Mouse (Mus musculus) G1E (cell line): ENCODE results near the gene Tmem181a. TPM values are rescaled to one million over a fixed set of nuclear protein-coding genes. Genes with fewer than 3 reads are reported as not detected.
"Not testable (repeated sequence)": the region's sequence is repeated elsewhere in the genome, so short reads cannot be mapped to it uniquely, and the experiment has no call there.

Experiments used
- ATAC-seq: 2 replicates; pipeline ENCODE4 v1.8.0; 2016; ENCODE audit warnings: mild to moderate bottlenecking; ENCODE audit not compliant: insufficient number of reproducible peaks, poor library complexity, low FRiP score, severe bottlenecking; ENCODE audit errors: extremely low read depth
- DNase-seq: peaks from one replicate; pipeline ENCODE4 v3.0.0; 2012; ENCODE audit warnings: low spot score
- H3K27me3 ChIP-seq: 2 replicates; pipeline ENCODE4 v1.6.1; 2012; ENCODE audit warnings: mild to moderate bottlenecking, low read length, inconsistent platforms; ENCODE audit not compliant: insufficient read depth
- H3K36me3 ChIP-seq: replicated peaks from 2 replicates; pipeline ENCODE3; 2012; ENCODE audit warnings: mild to moderate bottlenecking, inconsistent platforms
- H3K4me1 ChIP-seq: 2 replicates; pipeline ENCODE4 v1.6.1; 2012; ENCODE audit warnings: low read depth, low read length, inconsistent platforms, mixed read lengths; ENCODE audit not compliant: insufficient read depth
- H3K4me3 ChIP-seq: 2 replicates; pipeline ENCODE4 v1.5.1; 2012; ENCODE audit warnings: low read depth, mild to moderate bottlenecking, inconsistent platforms, low read length, moderate library complexity, mixed read lengths
- H3K9me3 ChIP-seq: replicated peaks from 2 replicates; pipeline ENCODE4 v1.6.1; 2012; ENCODE audit warnings: inconsistent platforms
- CTCF ChIP-seq: IDR thresholded peaks from 2 replicates; pipeline ENCODE4 v1.5.1; 2012; ENCODE audit warnings: low read depth, low read length, inconsistent platforms, mixed read lengths
- GATA1 ChIP-seq: IDR thresholded peaks from 2 replicates; pipeline ENCODE4 v1.6.1; 2012; ENCODE audit warnings: borderline replicate concordance, low read length, inconsistent platforms, mixed read lengths
- GATA2 ChIP-seq: IDR thresholded peaks from 2 replicates; pipeline ENCODE4 v1.6.1; 2012; ENCODE audit warnings: low read depth, low read length, inconsistent platforms, borderline replicate concordance
- POLR2AphosphoS5 ChIP-seq: IDR thresholded peaks from 2 replicates; pipeline ENCODE4 v1.6.1; 2012; ENCODE audit warnings: low read depth, low read length, inconsistent platforms; ENCODE audit not compliant: insufficient replicate concordance
- TAL1 ChIP-seq: conservative IDR thresholded peaks from 2 replicates; pipeline ENCODE4 v1.6.1; 2012; ENCODE audit warnings: low read depth, low read length, inconsistent platforms, mixed read lengths
- polyA plus RNA-seq: library from polyadenylated mRNA; stranded (reverse); fragments of >175 nt; gene quantifications from 2 replicates; pipeline ENCODE4 v1.2.3, GENCODE M21; 2012
- total RNA-seq, 2 experiments: library from RNA; stranded (forward) in 1 of 2; stranded (reverse) in 1 of 2; fragments of 200-1000 nt in 1 of 2; fragments of >200 nt in 1 of 2; fragmentation: Nextera tagmentation in 1 of 2; gene quantifications; 2 replicates each; pipeline ENCODE4 v1.2.3; 2014 to 2017

Gene Tmem181a
- total RNA-seq (2014; fragmentation: Nextera tagmentation) (not detected in 2 replicates), total RNA-seq (2017) (0.06 and 0.16 TPM in 2 replicates), polyA plus RNA-seq (not detected in 2 replicates)

- H3K9me3 ChIP-seq, DNase-seq, H3K4me3 ChIP-seq, H3K36me3 ChIP-seq, H3K4me1 ChIP-seq, ATAC-seq, H3K27me3 ChIP-seq: not testable (repeated sequence)
These were observed at the start of gene Tmem181a for GRCm38 (mm10) chr17:6256400-6257069. Gene Tmem181a (plus strand): TSS chr17:6256860.

- DNase-seq (no peak), ATAC-seq (no peak)
- Histone ChIP-seq H3K4me3 (no peak overlapping the region), H3K36me3 (peaks cover 37% of the 10 kb centered on the region), H3K27me3 (no peaks in the 10 kb centered on the region; the same call in 1 of the 2 replicates), H3K9me3 (no peaks in the 10 kb centered on the region), H3K4me1 (no peaks in the 10 kb centered on the region)
- TF ChIP-seq CTCF = no peak
- no peak for TF ChIP-seq POLR2AphosphoS5
- no peak for TF ChIP-seq TAL1
- TF ChIP-seq GATA2 = no peak
- no peak for TF ChIP-seq GATA1
These were observed 44.9 kb upstream of the Tmem181a start for GRCm38 (mm10) chr17:6211721-6212120.

- ATAC-seq = no peak
- DNase-seq = no peak
- no peak overlapping the region for H3K4me3 ChIP-seq
- H3K36me3 ChIP-seq = peaks cover 30% of the 10 kb centered on the region
- TF ChIP-seq TAL1 = no peak
- no peak for TF ChIP-seq POLR2AphosphoS5
- no peak for TF ChIP-seq GATA2
- TF ChIP-seq GATA1 = no peak
- no peak for TF ChIP-seq CTCF
- H3K4me1 ChIP-seq = no peaks in the 10 kb centered on the region
- no peaks in the 10 kb centered on the region for H3K27me3 ChIP-seq
- H3K9me3 ChIP-seq = no peaks in the 10 kb centered on the region
These were observed 41.0 kb upstream of the Tmem181a start for GRCm38 (mm10) chr17:6215640-6216039.

- no peak for DNase-seq
- TF ChIP-seq CTCF (no peak), TAL1 (no peak), GATA1 (no peak), POLR2AphosphoS5 (no peak), GATA2 (no peak)
- Histone ChIP-seq H3K27me3 (no peaks in the 10 kb centered on the region), H3K36me3 (peaks cover 30% of the 10 kb centered on the region), H3K4me3 (no peak overlapping the region), H3K4me1 (no peaks in the 10 kb centered on the region), H3K9me3 (no peaks in the 10 kb centered on the region)
- ATAC-seq = no peak
These were observed 40.1 kb upstream of the Tmem181a start for GRCm38 (mm10) chr17:6216514-6216913.

GRCm38 (mm10) chr17:6232633-6233032 is 24.0 kb upstream of the Tmem181a start:
- not testable (repeated sequence) for H3K9me3 ChIP-seq, ATAC-seq, DNase-seq, H3K36me3 ChIP-seq, H3K4me1 ChIP-seq, H3K27me3 ChIP-seq, H3K4me3 ChIP-seq

GRCm38 (mm10) chr17:6251298-6251697 is 5.4 kb upstream of the Tmem181a start:
- not testable (repeated sequence) for H3K36me3 ChIP-seq, H3K27me3 ChIP-seq, ATAC-seq, H3K9me3 ChIP-seq, H3K4me3 ChIP-seq, DNase-seq, H3K4me1 ChIP-seq

GRCm38 (mm10) chr17:6257070-6257456 is 403 bp downstream of the Tmem181a start:
- H3K4me3 ChIP-seq, H3K36me3 ChIP-seq, H3K4me1 ChIP-seq, H3K27me3 ChIP-seq, DNase-seq, ATAC-seq, H3K9me3 ChIP-seq: not testable (repeated sequence)

- H3K4me1 ChIP-seq, DNase-seq, H3K4me3 ChIP-seq, H3K27me3 ChIP-seq, H3K36me3 ChIP-seq, H3K9me3 ChIP-seq, ATAC-seq: not testable (repeated sequence)
These were observed 13.5 kb downstream of the Tmem181a start for GRCm38 (mm10) chr17:6269876-6270831.

GRCm38 (mm10) chr17:6270840-6271239 is 14.2 kb downstream of the Tmem181a start:
- DNase-seq, ATAC-seq, H3K9me3 ChIP-seq, H3K27me3 ChIP-seq, H3K36me3 ChIP-seq, H3K4me1 ChIP-seq, H3K4me3 ChIP-seq: not testable (repeated sequence)

- H3K4me3 ChIP-seq, H3K27me3 ChIP-seq, ATAC-seq, H3K9me3 ChIP-seq, H3K36me3 ChIP-seq, DNase-seq, H3K4me1 ChIP-seq: not testable (repeated sequence)
These were observed 15.3 kb downstream of the Tmem181a start for GRCm38 (mm10) chr17:6271970-6272369.
